Mouse (Mus musculus): ENCODE results near the gene Olfr1177-ps. TPM values are rescaled to one million over a fixed set of nuclear protein-coding genes. Genes with fewer than 3 reads are reported as not detected.

The Olfr1177-ps gene
- total RNA-seq (2022): not detected

- DNase-seq (ENCODE audit: low spot score in 2 of 2): no peak
Observed at GRCm38 (mm10) chr2:88346392-88346791, at the start of gene Olfr1177-ps. Olfr1177-ps (minus strand) TSS chr2:88346492.

GRCm38 (mm10) chr2:88386762-88387161 is 40.5 kb upstream of the Olfr1177-ps start, which contains the start of gene Olfr1178:
Olfr1178 (plus strand) TSS chr2:88387062.
- DNase-seq (ENCODE audit: low spot score in 2 of 2): no peak

GRCm38 (mm10) chr2:88356304-88356703 is 10.0 kb upstream of the Olfr1177-ps start:
- DNase-seq (ENCODE audit: low spot score in 2 of 2): no peak

GRCm38 (mm10) chr2:88336421-88336820 is 9.9 kb downstream of the Olfr1177-ps start, which contains the start of gene Olfr1176:
Olfr1176 (plus strand) TSS chr2:88336721.
- DNase-seq (ENCODE audit: low spot score in 2 of 2): no peak

- no peak for DNase-seq (ENCODE audit: low spot score in 2 of 2)
Observed at GRCm38 (mm10) chr2:88327115-88327514, 19.2 kb downstream of the Olfr1177-ps start, which contains the start of gene Olfr1175-ps. Olfr1175-ps (minus strand) TSS chr2:88327215.

GRCm38 (mm10) chr2:88315035-88315434 is 31.3 kb downstream of the Olfr1177-ps start, which contains the start of gene Olfr1174-ps:
Olfr1174-ps (minus strand) TSS chr2:88315135.
- DNase-seq (ENCODE audit: low spot score in 2 of 2): no peak

Other genes with a start within 250 kb of the Olfr1177-ps start
- gene Olfr1166, start 218.2 kb downstream of the Olfr1177-ps start, total RNA-seq (2022): not detected
- gene Olfr1167, start 191.3 kb downstream of the Olfr1177-ps start, total RNA-seq (2022): not detected
- not detected for gene Olfr1168, start 164.6 kb downstream of the Olfr1177-ps start, total RNA-seq (2022)
- gene Olfr1170, start 118.2 kb downstream of the Olfr1177-ps start, total RNA-seq (2022): not detected
- gene Olfr1173, start 66.6 kb downstream of the Olfr1177-ps start, total RNA-seq (2022): not detected
- not detected for gene Olfr1174-ps, start 31.4 kb downstream of the Olfr1177-ps start, total RNA-seq (2022)
- gene Olfr1175-ps, start 19.3 kb downstream of the Olfr1177-ps start, total RNA-seq (2022): not detected
- gene Olfr1176, start 9.8 kb downstream of the Olfr1177-ps start, total RNA-seq (2022): not detected
- gene Olfr1178, start 40.6 kb upstream of the Olfr1177-ps start, total RNA-seq (2022): not detected
- not detected for gene Olfr1179, start 60.0 kb upstream of the Olfr1177-ps start, total RNA-seq (2022)
- not detected for gene Olfr1180, start 72.7 kb upstream of the Olfr1177-ps start, total RNA-seq (2022)
- gene Olfr1181, start 79.7 kb upstream of the Olfr1177-ps start, total RNA-seq (2022): not detected
- gene Gm13757, start 102.6 kb upstream of the Olfr1177-ps start, total RNA-seq (2022): not detected
- not detected for gene Olfr1183, start 108.4 kb upstream of the Olfr1177-ps start, total RNA-seq (2022)
- not detected for gene Olfr1184, start 137.1 kb upstream of the Olfr1177-ps start, total RNA-seq (2022)
- gene Olfr1185-ps1, start 146.8 kb upstream of the Olfr1177-ps start, total RNA-seq (2022): not detected
- not detected for gene Olfr1186, start 172.1 kb upstream of the Olfr1177-ps start, total RNA-seq (2022)
- gene Olfr1188, start 210.4 kb upstream of the Olfr1177-ps start, total RNA-seq (2022): not detected
- gene Olfr1189, start 240.0 kb upstream of the Olfr1177-ps start, total RNA-seq (2022): not detected